Mouse (Mus musculus) midbrain, embryonic 10.5 days (tissue): ENCODE measurements around the gene Trp63. TPM values are rescaled to one million over a fixed set of nuclear protein-coding genes. Genes with fewer than 3 reads are reported as not detected.
"Not testable (repeated sequence)": the region's sequence is repeated elsewhere in the genome, so short reads cannot be mapped to it uniquely, and the experiment has no call there.

Source experiments
- DNase-seq: peaks from one replicate; pipeline ENCODE4 v3.0.0-alpha.2; 2017; ENCODE audit warnings: low spot score
- H3K27ac ChIP-seq: fragments of 300-500 bp; sonication (generic); replicated peaks from 2 replicates; pipeline ENCODE4 v1.5.1; 2016; ENCODE audit warnings: mild to moderate bottlenecking
- H3K27me3 ChIP-seq: fragments of 300-500 bp; sonication (generic); 2 replicates; pipeline ENCODE4 v1.6.1; 2016; ENCODE audit warnings: low read depth, mild to moderate bottlenecking; ENCODE audit not compliant: poor library complexity, severe bottlenecking
- H3K36me3 ChIP-seq: fragments of 300-500 bp; sonication (generic); 2 replicates; pipeline ENCODE4 v1.6.1; 2016; ENCODE audit warnings: mild to moderate bottlenecking, moderate library complexity
- H3K4me1 ChIP-seq: fragments of 300-500 bp; sonication (generic); 2 replicates; pipeline ENCODE4 v1.6.1; 2016
- H3K4me3 ChIP-seq: fragments of 300-500 bp; sonication (generic); 2 replicates; pipeline ENCODE4 v1.5.1; 2016; ENCODE audit warnings: mild to moderate bottlenecking, moderate library complexity
- H3K9me3 ChIP-seq: fragments of 300-500 bp; sonication (generic); replicated peaks from 2 replicates; pipeline ENCODE4 v1.6.1; 2016; ENCODE audit warnings: mild to moderate bottlenecking
- WGBS: fragments of 180-500 bp; shearing (Covaris S2); methylation state at CpG from one replicate; pipeline ENCODE4 v1.1.7; 2016; 5-methylcytosine and 5-hydroxymethylcytosine counted together
- polyA plus RNA-seq: library from polyadenylated mRNA; unstranded; fragments of >200 nt; fragmentation: Nextera tagmentation; extraction: Ambion mirVana; gene quantifications from 2 replicates; pipeline ENCODE4 v1.2.1, GENCODE M21; 2016

Trp63 gene
- 3.5 and 4.6 TPM in 2 replicates for polyA plus RNA-seq

- DNase-seq, result no peak
- 0 out of 2 replicates have a peak, but pooled peaks cover 6% of the 10 kb centered on the region for H3K4me1 ChIP-seq
- H3K4me3 ChIP-seq, result no peak within 1 kb of the TSS
- 37% methylated on average over 8 of the region's 8 CpGs for WGBS
- H3K27ac ChIP-seq, result no peak within 1 kb of the TSS
- H3K9me3 ChIP-seq, result no peaks in the 10 kb centered on the region
- no peaks in the 10 kb centered on the region for H3K27me3 ChIP-seq
- H3K36me3 ChIP-seq, result no peaks in the 10 kb centered on the region
These were observed at the start of gene Trp63 for GRCm38 (mm10) chr16:25683531-25684248. TSS of gene Trp63 (plus strand) at chr16:25683763.

GRCm38 (mm10) chr16:25644716-25645115 lies 38.8 kb upstream of the Trp63 start:
- WGBS, result 82% methylated on average over 4 of the region's 4 CpGs
- not testable (repeated sequence) for H3K9me3 ChIP-seq, H3K4me1 ChIP-seq, H3K36me3 ChIP-seq, DNase-seq, H3K27me3 ChIP-seq, H3K27ac ChIP-seq, H3K4me3 ChIP-seq

GRCm38 (mm10) chr16:25660510-25661235 lies 22.9 kb upstream of the Trp63 start:
- Histone ChIP-seq H3K4me1 (no peaks in the 10 kb centered on the region), H3K36me3 (no peaks in the 10 kb centered on the region), H3K9me3 (0 out of 2 replicates have a peak, but pooled peaks cover 3% of the 10 kb centered on the region), H3K27ac (no peak overlapping the region), H3K27me3 (no peaks in the 10 kb centered on the region), H3K4me3 (no peak overlapping the region)
- WGBS, result 87% methylated on average over 9 of the region's 9 CpGs
- DNase-seq, result no peak

GRCm38 (mm10) chr16:25663116-25663515 lies 20.4 kb upstream of the Trp63 start:
- Histone ChIP-seq H3K27ac (no peak overlapping the region), H3K4me3 (no peak overlapping the region), H3K36me3 (no peaks in the 10 kb centered on the region), H3K27me3 (no peaks in the 10 kb centered on the region), H3K4me1 (no peaks in the 10 kb centered on the region), H3K9me3 (0 out of 2 replicates have a peak, but pooled peaks cover 3% of the 10 kb centered on the region)
- DNase-seq, result no peak
- 76% methylated on average over 3 of the region's 3 CpGs for WGBS

- H3K9me3 ChIP-seq, result no peaks in the 10 kb centered on the region
- no peaks in the 10 kb centered on the region for H3K36me3 ChIP-seq
- H3K4me3 ChIP-seq, result no peak overlapping the region
- no peak overlapping the region for H3K27ac ChIP-seq
- DNase-seq, result no peak
- H3K27me3 ChIP-seq, result no peaks in the 10 kb centered on the region
- peaks cover 7% of the 10 kb centered on the region for H3K4me1 ChIP-seq
- 90% methylated on average over 5 of the region's 5 CpGs for WGBS
These were observed 9.6 kb upstream of the Trp63 start for GRCm38 (mm10) chr16:25673861-25674440.

GRCm38 (mm10) chr16:25680369-25680768 lies 3.2 kb upstream of the Trp63 start:
- no peak for DNase-seq
- Histone ChIP-seq H3K4me1 (peaks cover 9% of the 10 kb centered on the region), H3K27me3 (no peaks in the 10 kb centered on the region), H3K4me3 (no peak overlapping the region), H3K36me3 (no peaks in the 10 kb centered on the region), H3K27ac (no peak overlapping the region), H3K9me3 (no peaks in the 10 kb centered on the region)
- 82% methylated on average over 5 of the region's 5 CpGs for WGBS

GRCm38 (mm10) chr16:25682533-25682932 lies 1.0 kb upstream of the Trp63 start:
- DNase-seq, result no peak
- no peak overlapping the region for H3K4me3 ChIP-seq
- 0 out of 2 replicates have a peak, but pooled peaks cover 6% of the 10 kb centered on the region for H3K4me1 ChIP-seq
- WGBS, result 84% methylated on average over 4 of the region's 4 CpGs
- no peaks in the 10 kb centered on the region for H3K27me3 ChIP-seq
- no peak overlapping the region for H3K27ac ChIP-seq
- no peaks in the 10 kb centered on the region for H3K9me3 ChIP-seq
- H3K36me3 ChIP-seq, result no peaks in the 10 kb centered on the region

- Histone ChIP-seq H3K27ac (no peak overlapping the region), H3K4me1 (0 out of 2 replicates have a peak, but pooled peaks cover 6% of the 10 kb centered on the region)
These were observed 1.0 kb downstream of the Trp63 start for GRCm38 (mm10) chr16:25684572-25684971.

GRCm38 (mm10) chr16:25690612-25691011 lies 7.0 kb downstream of the Trp63 start:
- Histone ChIP-seq H3K4me1 (no peaks in the 10 kb centered on the region), H3K9me3 (no peaks in the 10 kb centered on the region), H3K4me3 (no peak overlapping the region), H3K27ac (no peak overlapping the region), H3K36me3 (no peaks in the 10 kb centered on the region), H3K27me3 (no peaks in the 10 kb centered on the region)
- no peak for DNase-seq
- WGBS, result 58% methylated on average over 5 of the region's 5 CpGs

More at GRCm38 (mm10) chr16:25684572-25684971, 1.0 kb downstream of the Trp63 start:
- DNase-seq, result no peak
- WGBS, result 82% methylated on average over 2 of the region's 2 CpGs
- H3K36me3 ChIP-seq, result no peaks in the 10 kb centered on the region
- H3K9me3 ChIP-seq, result no peaks in the 10 kb centered on the region
- no peaks in the 10 kb centered on the region for H3K27me3 ChIP-seq
- H3K4me3 ChIP-seq, result no peak overlapping the region

GRCm38 (mm10) chr16:25701252-25701651 lies 17.7 kb downstream of the Trp63 start:
- 92% methylated on average over 2 of the region's 2 CpGs for WGBS
- no peak for DNase-seq

GRCm38 (mm10) chr16:25706260-25706659 lies 22.7 kb downstream of the Trp63 start:
- no peaks in the 10 kb centered on the region for H3K36me3 ChIP-seq
- no peak overlapping the region for H3K27ac ChIP-seq
- H3K9me3 ChIP-seq, result no peaks in the 10 kb centered on the region
- H3K27me3 ChIP-seq, result no peaks in the 10 kb centered on the region
- DNase-seq, result no peak
- H3K4me1 ChIP-seq, result no peaks in the 10 kb centered on the region
- H3K4me3 ChIP-seq, result no peak overlapping the region

More at GRCm38 (mm10) chr16:25701252-25701651, 17.7 kb downstream of the Trp63 start:
- no peaks in the 10 kb centered on the region for H3K9me3 ChIP-seq
- no peaks in the 10 kb centered on the region for H3K4me1 ChIP-seq
- H3K36me3 ChIP-seq, result no peaks in the 10 kb centered on the region
- no peaks in the 10 kb centered on the region for H3K27me3 ChIP-seq
- H3K4me3 ChIP-seq, result no peak overlapping the region
- no peak overlapping the region for H3K27ac ChIP-seq

- Histone ChIP-seq H3K27me3 (no peaks in the 10 kb centered on the region), H3K4me1 (no peaks in the 10 kb centered on the region), H3K9me3 (no peaks in the 10 kb centered on the region), H3K27ac (no peak overlapping the region), H3K4me3 (no peak overlapping the region), H3K36me3 (no peaks in the 10 kb centered on the region)
- no peak for DNase-seq
- 86% methylated on average over 3 of the region's 3 CpGs for WGBS
These were observed 32.2 kb downstream of the Trp63 start for GRCm38 (mm10) chr16:25715790-25716189.

- Histone ChIP-seq H3K4me1 (no peaks in the 10 kb centered on the region), H3K27me3 (no peaks in the 10 kb centered on the region)
These were observed 39.6 kb downstream of the Trp63 start for GRCm38 (mm10) chr16:25723131-25723530.

More at GRCm38 (mm10) chr16:25723131-25723530, 39.6 kb downstream of the Trp63 start:
- no peak overlapping the region for H3K27ac ChIP-seq
- DNase-seq, result no peak
- 89% methylated on average over 5 of the region's 5 CpGs for WGBS
- H3K36me3 ChIP-seq, result no peaks in the 10 kb centered on the region
- H3K9me3 ChIP-seq, result no peaks in the 10 kb centered on the region
- no peak overlapping the region for H3K4me3 ChIP-seq
